Mouse (Mus musculus): Measurements from ENCODE around the gene Gm17657. TPM values are rescaled to one million over a fixed set of nuclear protein-coding genes. Genes with fewer than 3 reads are reported as not detected.

The Gm17657 gene
- polyA plus RNA-seq, 1 experiment = not detected

- no peak overlapping the region for H3K4me3 ChIP-seq (ENCODE audit: low read depth, low read length)
- no peak overlapping the region for H3K27ac ChIP-seq (ENCODE audit: insufficient read depth, low read depth, low read length)
- H3K27me3 ChIP-seq (ENCODE audit: control insufficient read depth, insufficient read depth, low read length) = no peaks in the 10 kb centered on the region
- 95% methylated on average over 5 of the region's 5 CpGs for whole genome bisulfite sequencing
- no peak for TF ChIP-seq POLR2A (IDR thresholded peaks at IDR 0.05; ENCODE audit: low read depth, low read length)
- peaks cover 32% of the 10 kb centered on the region for H3K36me3 ChIP-seq (ENCODE audit: control insufficient read depth, insufficient read depth, low read length)
- H3K4me1 ChIP-seq (ENCODE audit: control insufficient read depth, insufficient read depth, insufficient read length, low read length) = no peaks in the 10 kb centered on the region
Observed at GRCm38 (mm10) chr17:29565521-29565920, 16.1 kb upstream of the Gm17657 start.

- no peak overlapping the region for H3K4me3 ChIP-seq (ENCODE audit: low read depth, low read length)
- 88% methylated on average over 5 of the region's 5 CpGs for WGBS
- H3K4me1 ChIP-seq (ENCODE audit: control insufficient read depth, insufficient read depth, insufficient read length, low read length) = peaks cover 21% of the 10 kb centered on the region; the same call in 1 of the 2 replicates
- no peaks in the 10 kb centered on the region for H3K36me3 ChIP-seq (ENCODE audit: control insufficient read depth, insufficient read depth, low read length)
- no peak overlapping the region for H3K27ac ChIP-seq (ENCODE audit: insufficient read depth, low read depth, low read length)
- TF ChIP-seq CTCF (IDR thresholded peaks at IDR 0.05; ENCODE audit: extremely low read depth, insufficient read length, insufficient replicate concordance, low read depth, low read length) = no peak
- no peak for TF ChIP-seq POLR2A (IDR thresholded peaks at IDR 0.05; ENCODE audit: low read depth, low read length)
- H3K27me3 ChIP-seq (ENCODE audit: control insufficient read depth, insufficient read depth, low read length) = no peaks in the 10 kb centered on the region
Observed at GRCm38 (mm10) chr17:29558476-29558875, 9.0 kb upstream of the Gm17657 start.

- Histone ChIP-seq H3K36me3 (ENCODE audit: control insufficient read depth, insufficient read depth, low read length) (no peaks in the 10 kb centered on the region), H3K4me3 (ENCODE audit: low read depth, low read length) (no peak overlapping the region), H3K27ac (ENCODE audit: insufficient read depth, low read depth, low read length) (peak overlapping the region; percentile 67), H3K4me1 (ENCODE audit: control insufficient read depth, insufficient read depth, insufficient read length, low read length) (peaks cover 29% of the 10 kb centered on the region; the same call in 1 of the 2 replicates), H3K27me3 (ENCODE audit: control insufficient read depth, insufficient read depth, low read length) (no peaks in the 10 kb centered on the region)
- TF ChIP-seq CTCF (IDR thresholded peaks at IDR 0.05; ENCODE audit: extremely low read depth, insufficient read length, insufficient replicate concordance, low read depth, low read length) = no peak
- no peak for TF ChIP-seq POLR2A (IDR thresholded peaks at IDR 0.05; ENCODE audit: low read depth, low read length)
- 22% methylated on average over 7 of the region's 7 CpGs for WGBS
Observed at GRCm38 (mm10) chr17:29556893-29557292, 7.5 kb upstream of the Gm17657 start.

- Histone ChIP-seq H3K36me3 (ENCODE audit: control insufficient read depth, insufficient read depth, low read length) (no peaks in the 10 kb centered on the region), H3K27me3 (ENCODE audit: control insufficient read depth, insufficient read depth, low read length) (no peaks in the 10 kb centered on the region), H3K27ac (ENCODE audit: insufficient read depth, low read depth, low read length) (peak overlapping the region; percentile 67), H3K4me1 (ENCODE audit: control insufficient read depth, insufficient read depth, insufficient read length, low read length) (peaks cover 29% of the 10 kb centered on the region; the same call in 1 of the 2 replicates), H3K4me3 (ENCODE audit: low read depth, low read length) (no peak overlapping the region)
- WGBS = 60% methylated on average over 10 of the region's 10 CpGs
- TF ChIP-seq POLR2A (IDR thresholded peaks at IDR 0.05; ENCODE audit: low read depth, low read length) (no peak), CTCF (IDR thresholded peaks at IDR 0.05; ENCODE audit: extremely low read depth, insufficient read length, insufficient replicate concordance, low read depth, low read length) (no peak)
Observed at GRCm38 (mm10) chr17:29556456-29556855, 7.0 kb upstream of the Gm17657 start.

GRCm38 (mm10) chr17:29554176-29554575, 4.7 kb upstream of the Gm17657 start:
- H3K4me1 ChIP-seq (ENCODE audit: control insufficient read depth, insufficient read depth, insufficient read length, low read length) = peaks cover 32% of the 10 kb centered on the region; the same call in 1 of the 2 replicates
- H3K27ac ChIP-seq (ENCODE audit: insufficient read depth, low read depth, low read length) = peak overlapping the region; percentile 68
- TF ChIP-seq POLR2A (IDR thresholded peaks at IDR 0.05; ENCODE audit: low read depth, low read length) (no peak), CTCF (IDR thresholded peaks at IDR 0.05; ENCODE audit: extremely low read depth, insufficient read length, insufficient replicate concordance, low read depth, low read length) (no peak)
- H3K4me3 ChIP-seq (ENCODE audit: low read depth, low read length) = no peak overlapping the region
- H3K36me3 ChIP-seq (ENCODE audit: control insufficient read depth, insufficient read depth, low read length) = no peaks in the 10 kb centered on the region
- no peaks in the 10 kb centered on the region for H3K27me3 ChIP-seq (ENCODE audit: control insufficient read depth, insufficient read depth, low read length)

GRCm38 (mm10) chr17:29552162-29552732, 2.8 kb upstream of the Gm17657 start, which contains the start of gene Tmem217:
TSS of gene Tmem217 (minus strand) at chr17:29552385.
- peak within 1 kb of the TSS; percentile 84 for H3K27ac ChIP-seq (ENCODE audit: insufficient read depth, low read depth, low read length)
- H3K27me3 ChIP-seq (ENCODE audit: control insufficient read depth, insufficient read depth, low read length) = no peaks in the 10 kb centered on the region
- H3K4me1 ChIP-seq (ENCODE audit: control insufficient read depth, insufficient read depth, insufficient read length, low read length) = peaks cover 28% of the 10 kb centered on the region; the same call in 1 of the 2 replicates
- 27% methylated on average over 5 of the region's 5 CpGs for WGBS
- peak within 1 kb of the TSS; percentile 27; the same call in 1 of the 2 replicates for H3K4me3 ChIP-seq (ENCODE audit: low read depth, low read length)
- H3K36me3 ChIP-seq (ENCODE audit: control insufficient read depth, insufficient read depth, low read length) = no peaks in the 10 kb centered on the region
- TF ChIP-seq CTCF (IDR thresholded peaks at IDR 0.05; ENCODE audit: extremely low read depth, insufficient read length, insufficient replicate concordance, low read depth, low read length) (peak; percentile 52; the same call in 1 of the 2 replicates), POLR2A (IDR thresholded peaks at IDR 0.05; ENCODE audit: low read depth, low read length) (no peak)

GRCm38 (mm10) chr17:29551019-29551418, 1.6 kb upstream of the Gm17657 start:
- H3K27me3 ChIP-seq (ENCODE audit: control insufficient read depth, insufficient read depth, low read length) = no peaks in the 10 kb centered on the region

More at GRCm38 (mm10) chr17:29551019-29551418, 1.6 kb upstream of the Gm17657 start:
- peak overlapping the region; percentile 44 for H3K4me3 ChIP-seq (ENCODE audit: low read depth, low read length)
- no peaks in the 10 kb centered on the region for H3K36me3 ChIP-seq (ENCODE audit: control insufficient read depth, insufficient read depth, low read length)
- WGBS = 11% methylated on average over 6 of the region's 6 CpGs
- no peak for TF ChIP-seq POLR2A (IDR thresholded peaks at IDR 0.05; ENCODE audit: low read depth, low read length)
- TF ChIP-seq CTCF (IDR thresholded peaks at IDR 0.05; ENCODE audit: extremely low read depth, insufficient read length, insufficient replicate concordance, low read depth, low read length) = no peak
- H3K4me1 ChIP-seq (ENCODE audit: control insufficient read depth, insufficient read depth, insufficient read length, low read length) = peaks cover 21% of the 10 kb centered on the region; the same call in 1 of the 2 replicates
- H3K27ac ChIP-seq (ENCODE audit: insufficient read depth, low read depth, low read length) = peak overlapping the region; percentile 43
